Mouse (Mus musculus) limb, embryonic 13.5 days (tissue): ENCODE results near the gene Smad6. TPM values are rescaled to one million over a fixed set of nuclear protein-coding genes. Genes with fewer than 3 reads are reported as not detected.

ENCODE experiments used
- ATAC-seq: fragments of 200-750 bp; cut with Nextera tagmentation; 2 replicates; pipeline ENCODE4 v1.8.0; 2017; ENCODE audit warnings: low read depth, moderate number of reproducible peaks, moderate TSS enrichment; ENCODE audit not compliant: low FRiP score
- H3K27ac ChIP-seq: fragments of 300-500 bp; sonication (generic); 2 replicates; pipeline ENCODE4 v1.5.1; 2015; ENCODE audit warnings: inconsistent platforms, mild to moderate bottlenecking, moderate library complexity
- H3K27me3 ChIP-seq: fragments of 300-500 bp; sonication (generic); 2 replicates; pipeline ENCODE4 v1.6.1; 2015; ENCODE audit warnings: mild to moderate bottlenecking, inconsistent platforms
- H3K36me3 ChIP-seq: fragments of 300-500 bp; sonication (generic); 2 replicates; pipeline ENCODE4 v1.6.1; 2015; ENCODE audit warnings: inconsistent platforms, mild to moderate bottlenecking, moderate library complexity
- H3K4me1 ChIP-seq: fragments of 300-500 bp; sonication (generic); 2 replicates; pipeline ENCODE4 v1.6.1; 2015; ENCODE audit warnings: inconsistent platforms
- H3K4me2 ChIP-seq: fragments of 300-500 bp; sonication (generic); replicated peaks from 2 replicates; pipeline ENCODE4 v1.6.1; 2015; ENCODE audit warnings: inconsistent platforms, mild to moderate bottlenecking, moderate library complexity
- H3K4me3 ChIP-seq: fragments of 300-500 bp; sonication (generic); 2 replicates; pipeline ENCODE4 v1.5.1; 2015; ENCODE audit warnings: moderate library complexity, mild to moderate bottlenecking, inconsistent platforms
- H3K9ac ChIP-seq: fragments of 300-500 bp; sonication (generic); 2 replicates; pipeline ENCODE4 v1.6.1; 2015; ENCODE audit warnings: mild to moderate bottlenecking, inconsistent platforms
- H3K9me3 ChIP-seq: fragments of 300-500 bp; sonication (generic); 2 replicates; pipeline ENCODE4 v1.6.1; 2016; ENCODE audit warnings: inconsistent platforms
- WGBS: fragments of 180-500 bp; shearing (Covaris S2); methylation state at CpG from one replicate; pipeline ENCODE4 v1.1.7; 2015; 5-methylcytosine and 5-hydroxymethylcytosine counted together
- polyA plus RNA-seq: library from polyadenylated mRNA; unstranded; fragments of >200 nt; fragmentation: Nextera tagmentation; extraction: Ambion mirVana; gene quantifications from 2 replicates; pipeline ENCODE4 v1.2.1, GENCODE M21; 2015

Smad6 gene
- polyA plus RNA-seq, 1 experiment from 2014 or later, result 10.8 TPM

GRCm38 (mm10) chr9:64049471-64050380 is 27.9 kb upstream of the Smad6 start:
- no peaks in the 10 kb centered on the region for H3K36me3 ChIP-seq
- no peaks in the 10 kb centered on the region for H3K9me3 ChIP-seq
- peak overlapping the region; percentile 28; the same call in 1 of the 2 replicates for H3K27ac ChIP-seq
- H3K27me3 ChIP-seq, result no peaks in the 10 kb centered on the region
- H3K4me1 ChIP-seq, result peaks cover 24% of the 10 kb centered on the region
- peak overlapping the region; percentile 83 for H3K4me2 ChIP-seq
- peak; percentile 79 for ATAC-seq
- H3K9ac ChIP-seq, result peak overlapping the region; percentile 68
- 11% methylated on average over 32 of the region's 32 CpGs for WGBS
- peak overlapping the region; percentile 46 for H3K4me3 ChIP-seq

DNA sequence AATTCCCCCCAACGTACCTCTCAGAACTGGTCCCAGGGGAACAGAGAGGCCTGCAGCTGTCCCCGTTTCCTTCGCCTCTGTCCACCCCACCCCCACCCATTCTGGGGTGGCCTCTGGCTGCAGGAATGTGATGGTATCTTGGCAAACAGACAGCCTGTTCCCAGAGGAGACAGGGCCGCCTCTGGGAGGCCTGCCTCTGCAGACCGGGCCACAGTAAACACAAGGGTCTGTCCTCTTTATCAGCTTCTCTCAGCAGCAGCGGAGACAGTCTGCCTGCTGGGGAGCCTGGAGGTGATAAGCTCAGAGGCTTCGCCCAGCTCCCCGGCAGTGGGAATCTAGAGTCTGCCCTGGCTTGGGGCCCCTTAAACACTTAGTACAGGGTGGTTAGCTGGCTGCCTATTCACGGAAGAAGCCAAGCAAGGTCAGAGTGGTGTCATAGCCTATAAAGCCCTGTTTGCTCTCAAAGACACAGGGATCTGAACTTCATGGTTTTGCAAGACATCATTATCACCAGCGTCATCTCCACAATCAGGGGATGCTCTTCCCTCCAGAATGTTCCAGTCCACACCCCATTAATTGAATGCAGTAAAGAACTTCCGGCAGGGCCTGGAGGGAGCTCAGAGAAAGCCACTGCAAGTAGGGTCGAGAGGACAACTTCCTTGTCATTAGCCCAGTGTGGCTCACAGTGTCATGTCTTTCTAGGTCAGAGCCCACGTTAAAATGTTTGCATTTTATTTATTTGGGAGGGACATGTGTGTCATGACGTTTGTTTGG is 23.4 kb upstream of the Smad6 start:
- H3K4me1 ChIP-seq, result peaks cover 24% of the 10 kb centered on the region

DNA sequence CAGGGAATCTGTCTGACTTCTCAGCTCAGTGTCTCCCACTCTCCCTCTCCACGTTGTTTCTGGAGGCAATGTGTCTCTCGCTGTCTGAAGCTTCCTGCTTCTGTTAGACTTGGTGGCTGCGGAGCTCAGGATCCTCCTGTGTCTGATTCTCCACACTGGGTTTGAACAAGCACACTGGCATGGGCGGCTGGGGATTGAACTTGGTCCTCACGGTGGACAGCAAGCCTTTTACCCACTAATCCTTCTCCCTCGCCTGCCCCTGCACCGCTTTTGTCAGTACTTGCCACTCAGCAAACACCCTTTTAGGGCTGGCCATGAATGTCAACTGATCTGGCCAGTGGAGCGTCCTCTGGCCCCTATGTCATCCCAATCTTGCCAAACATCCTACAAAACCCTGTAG is 22.5 kb upstream of the Smad6 start:
- peaks cover 14% of the 10 kb centered on the region for H3K4me1 ChIP-seq
- H3K9ac ChIP-seq, result no peak overlapping the region
- H3K4me3 ChIP-seq, result no peak overlapping the region
- WGBS, result 77% methylated on average over 8 of the region's 8 CpGs
- H3K4me2 ChIP-seq, result no peak overlapping the region
- H3K36me3 ChIP-seq, result no peaks in the 10 kb centered on the region
- ATAC-seq, result no peak
- no peaks in the 10 kb centered on the region for H3K27me3 ChIP-seq
- no peak overlapping the region for H3K27ac ChIP-seq
- no peaks in the 10 kb centered on the region for H3K9me3 ChIP-seq

More for the DNA sequence above, 23.4 kb upstream of the Smad6 start:
- H3K4me3 ChIP-seq, result no peak overlapping the region
- peak; percentile 45; the same call in 1 of the 2 replicates for ATAC-seq
- H3K9me3 ChIP-seq, result no peaks in the 10 kb centered on the region
- H3K9ac ChIP-seq, result peak overlapping the region; percentile 51; the same call in 1 of the 2 replicates
- no peak overlapping the region; the same call in 1 of the 2 replicates for H3K4me2 ChIP-seq
- H3K36me3 ChIP-seq, result no peaks in the 10 kb centered on the region
- H3K27ac ChIP-seq, result no peak overlapping the region; the same call in 1 of the 2 replicates
- WGBS, result 15% methylated on average over 14 of the region's 14 CpGs
- no peaks in the 10 kb centered on the region for H3K27me3 ChIP-seq

- H3K9ac ChIP-seq, result no peak overlapping the region
- peaks cover 13% of the 10 kb centered on the region for H3K4me1 ChIP-seq
- H3K27ac ChIP-seq, result no peak overlapping the region
- no peaks in the 10 kb centered on the region for H3K36me3 ChIP-seq
- ATAC-seq, result no peak
- H3K27me3 ChIP-seq, result no peaks in the 10 kb centered on the region
- no peak overlapping the region for H3K4me3 ChIP-seq
- 60% methylated on average over 4 of the region's 4 CpGs for WGBS
- H3K4me2 ChIP-seq, result no peak overlapping the region
- no peaks in the 10 kb centered on the region for H3K9me3 ChIP-seq
These were observed 21.1 kb upstream of the Smad6 start for GRCm38 (mm10) chr9:64042911-64043310.

- H3K27ac ChIP-seq, result no peak overlapping the region
- WGBS, result 77% methylated on average over 8 of the region's 8 CpGs
These were observed 20.4 kb upstream of the Smad6 start for GRCm38 (mm10) chr9:64042216-64042615.

DNA sequence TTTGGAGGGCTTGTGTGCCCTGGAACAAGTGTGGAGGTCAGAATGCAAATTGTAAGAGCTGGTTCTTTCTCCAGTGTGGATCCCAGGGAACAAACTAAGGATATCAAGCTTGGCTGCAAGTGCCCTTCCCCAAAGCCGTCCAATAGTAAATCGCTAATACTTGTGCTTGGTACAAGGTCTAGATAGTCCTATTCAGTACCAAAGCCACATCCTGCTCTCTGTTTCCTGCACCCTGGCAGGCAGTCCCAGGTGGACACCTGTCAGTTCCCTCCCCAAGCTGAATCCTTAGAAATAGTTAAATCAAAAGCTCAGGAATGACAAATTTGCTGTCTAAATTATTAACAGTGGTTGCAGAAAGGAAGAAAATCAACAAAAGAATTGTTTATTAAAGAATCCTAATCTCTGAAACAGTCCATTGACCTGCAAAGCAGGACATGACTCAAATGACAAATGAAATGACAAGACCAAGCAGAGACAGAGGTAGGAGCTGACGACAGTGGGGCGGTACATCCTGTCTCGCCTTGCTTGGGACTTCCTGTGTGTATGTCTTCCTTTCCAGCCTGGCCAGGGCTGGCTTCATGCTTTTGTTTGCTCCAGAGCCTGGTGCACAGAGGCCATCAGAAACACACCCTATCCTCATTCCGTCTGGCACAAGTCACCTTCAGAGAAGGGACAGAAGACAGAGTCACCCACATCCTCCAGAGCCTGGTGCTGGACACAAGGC is 8.2 kb upstream of the Smad6 start:
- H3K4me3 ChIP-seq, result no peak overlapping the region
- H3K4me2 ChIP-seq, result no peak overlapping the region
- no peak overlapping the region for H3K9ac ChIP-seq
- no peaks in the 10 kb centered on the region for H3K9me3 ChIP-seq
- no peak for ATAC-seq
- H3K4me1 ChIP-seq, result peaks cover 12% of the 10 kb centered on the region; the same call in 1 of the 2 replicates
- 81% methylated on average over 6 of the region's 6 CpGs for WGBS
- no peak overlapping the region for H3K27ac ChIP-seq
- no peaks in the 10 kb centered on the region for H3K36me3 ChIP-seq
- H3K27me3 ChIP-seq, result no peaks in the 10 kb centered on the region

More at GRCm38 (mm10) chr9:64042216-64042615, 20.4 kb upstream of the Smad6 start:
- Histone ChIP-seq H3K27me3 (no peaks in the 10 kb centered on the region), H3K36me3 (no peaks in the 10 kb centered on the region), H3K4me1 (peaks cover 13% of the 10 kb centered on the region), H3K4me3 (no peak overlapping the region), H3K9ac (no peak overlapping the region), H3K4me2 (no peak overlapping the region), H3K9me3 (no peaks in the 10 kb centered on the region)
- ATAC-seq, result no peak

GRCm38 (mm10) chr9:64025565-64025964 is 3.7 kb upstream of the Smad6 start:
- ATAC-seq, result no peak
- peaks cover 19% of the 10 kb centered on the region for H3K4me1 ChIP-seq
- H3K4me2 ChIP-seq, result no peak overlapping the region
- H3K27me3 ChIP-seq, result no peaks in the 10 kb centered on the region
- no peaks in the 10 kb centered on the region for H3K36me3 ChIP-seq
- H3K9ac ChIP-seq, result no peak overlapping the region
- H3K4me3 ChIP-seq, result no peak overlapping the region
- no peak overlapping the region for H3K27ac ChIP-seq
- no peaks in the 10 kb centered on the region for H3K9me3 ChIP-seq
- 3% methylated on average over 3 of the region's 3 CpGs for WGBS

GRCm38 (mm10) chr9:64024976-64025375 is 3.1 kb upstream of the Smad6 start:
- peaks cover 19% of the 10 kb centered on the region for H3K4me1 ChIP-seq
- H3K27ac ChIP-seq, result no peak overlapping the region
- H3K9ac ChIP-seq, result no peak overlapping the region
- H3K27me3 ChIP-seq, result no peaks in the 10 kb centered on the region
- no peak overlapping the region for H3K4me3 ChIP-seq
- 38% methylated on average over 2 of the region's 2 CpGs for WGBS
- no peaks in the 10 kb centered on the region for H3K36me3 ChIP-seq
- H3K9me3 ChIP-seq, result no peaks in the 10 kb centered on the region
- ATAC-seq, result no peak
- no peak overlapping the region for H3K4me2 ChIP-seq

- H3K27ac ChIP-seq, result peak overlapping the region; percentile 99
- peak; percentile 70 for ATAC-seq
- peak overlapping the region; percentile 91 for H3K4me2 ChIP-seq
- H3K9me3 ChIP-seq, result no peaks in the 10 kb centered on the region
- H3K27me3 ChIP-seq, result no peaks in the 10 kb centered on the region
- 0 out of 2 replicates have a peak, but pooled peaks cover 2% of the 10 kb centered on the region for H3K36me3 ChIP-seq
- peak overlapping the region; percentile 99 for H3K4me3 ChIP-seq
- peak overlapping the region; percentile 60 for H3K9ac ChIP-seq
- WGBS, result under 1% methylated on average over 46 of the region's 54 CpGs
- H3K4me1 ChIP-seq, result peaks cover 36% of the 10 kb centered on the region
These were observed 905 bp upstream of the Smad6 start for GRCm38 (mm10) chr9:64022562-64023366.

- ATAC-seq, result no peak
- under 1% methylated on average over 29 of the region's 32 CpGs for WGBS
- H3K4me2 ChIP-seq, result peak overlapping the region; percentile 91
These were observed 474 bp downstream of the Smad6 start for GRCm38 (mm10) chr9:64021319-64021850.

More at GRCm38 (mm10) chr9:64021319-64021850, 474 bp downstream of the Smad6 start:
- peak overlapping the region; percentile 100 for H3K9ac ChIP-seq
- H3K27ac ChIP-seq, result peak overlapping the region; percentile 99
- peak overlapping the region; percentile 99 for H3K4me3 ChIP-seq
- peaks cover 3% of the 10 kb centered on the region; the same call in 1 of the 2 replicates for H3K36me3 ChIP-seq
- H3K4me1 ChIP-seq, result peaks cover 43% of the 10 kb centered on the region
- H3K9me3 ChIP-seq, result no peaks in the 10 kb centered on the region
- no peaks in the 10 kb centered on the region for H3K27me3 ChIP-seq
